Mouse (Mus musculus) ES-CJ7 (cell line): ENCODE measurements around the gene P4ha3.
A peak's percentile ranks its signal among the peaks of the same experiment; 100 is the strongest.

ENCODE experiments used
- DNase-seq: peaks from one replicate; pipeline ENCODE4 v3.0.0; 2011; ENCODE audit warnings: low read depth, low spot score

P4ha3 gene

GRCm38 (mm10) chr7:100285383-100285782 lies at the start of gene P4ha3:
Gene P4ha3 (plus strand): TSS chr7:100285520.
- peak; percentile 56 for DNase-seq

GRCm38 (mm10) chr7:100238271-100238670 lies 47.0 kb upstream of the P4ha3 start:
- no peak for DNase-seq

- DNase-seq, result no peak
Measured at GRCm38 (mm10) chr7:100240601-100241000, 44.7 kb upstream of the P4ha3 start.

- DNase-seq, result no peak
Measured at GRCm38 (mm10) chr7:100243007-100243406, 42.3 kb upstream of the P4ha3 start.

- DNase-seq, result no peak
Measured at GRCm38 (mm10) chr7:100244225-100244624, 41.1 kb upstream of the P4ha3 start.

- DNase-seq, result no peak
Measured at GRCm38 (mm10) chr7:100245176-100245575, 40.1 kb upstream of the P4ha3 start.

- no peak for DNase-seq
Measured at GRCm38 (mm10) chr7:100250667-100251066, 34.7 kb upstream of the P4ha3 start.

GRCm38 (mm10) chr7:100262350-100262749 lies 23.0 kb upstream of the P4ha3 start:
- DNase-seq, result peak; percentile 16

GRCm38 (mm10) chr7:100264934-100265333 lies 20.4 kb upstream of the P4ha3 start:
- DNase-seq, result peak; percentile 51

- no peak for DNase-seq
Measured at GRCm38 (mm10) chr7:100272369-100272768, 13.0 kb upstream of the P4ha3 start.

- DNase-seq, result no peak
Measured at GRCm38 (mm10) chr7:100274507-100274906, 10.8 kb upstream of the P4ha3 start.

GRCm38 (mm10) chr7:100276397-100276796 lies 8.9 kb upstream of the P4ha3 start:
- no peak for DNase-seq

- DNase-seq, result peak; percentile 57
Measured at GRCm38 (mm10) chr7:100279803-100280202, 5.5 kb upstream of the P4ha3 start.

GRCm38 (mm10) chr7:100281596-100281995 lies 3.7 kb upstream of the P4ha3 start:
- DNase-seq, result no peak

- no peak for DNase-seq
Measured at GRCm38 (mm10) chr7:100283298-100283697, 2.0 kb upstream of the P4ha3 start.

GRCm38 (mm10) chr7:100287748-100288578 lies 2.6 kb downstream of the P4ha3 start:
- peak; percentile 43 for DNase-seq

GRCm38 (mm10) chr7:100288622-100289021 lies 3.3 kb downstream of the P4ha3 start:
- DNase-seq, result peak; percentile 25

- no peak for DNase-seq
Measured at GRCm38 (mm10) chr7:100293546-100293945, 8.2 kb downstream of the P4ha3 start.

GRCm38 (mm10) chr7:100295745-100296144 lies 10.4 kb downstream of the P4ha3 start:
- no peak for DNase-seq

GRCm38 (mm10) chr7:100296699-100297098 lies 11.4 kb downstream of the P4ha3 start:
- DNase-seq, result no peak

- no peak for DNase-seq
Measured at GRCm38 (mm10) chr7:100298861-100299510, 13.7 kb downstream of the P4ha3 start.

- no peak for DNase-seq
Measured at GRCm38 (mm10) chr7:100301390-100301789, 16.1 kb downstream of the P4ha3 start.

GRCm38 (mm10) chr7:100302316-100302715 lies 17.0 kb downstream of the P4ha3 start:
- DNase-seq, result no peak
